Mouse (Mus musculus): ENCODE results near the gene Gm10031.
"Not testable (repeated sequence)": the region's sequence is repeated elsewhere in the genome, so short reads cannot be mapped to it uniquely, and the experiment has no call there.

Gm10031 gene

DNA sequence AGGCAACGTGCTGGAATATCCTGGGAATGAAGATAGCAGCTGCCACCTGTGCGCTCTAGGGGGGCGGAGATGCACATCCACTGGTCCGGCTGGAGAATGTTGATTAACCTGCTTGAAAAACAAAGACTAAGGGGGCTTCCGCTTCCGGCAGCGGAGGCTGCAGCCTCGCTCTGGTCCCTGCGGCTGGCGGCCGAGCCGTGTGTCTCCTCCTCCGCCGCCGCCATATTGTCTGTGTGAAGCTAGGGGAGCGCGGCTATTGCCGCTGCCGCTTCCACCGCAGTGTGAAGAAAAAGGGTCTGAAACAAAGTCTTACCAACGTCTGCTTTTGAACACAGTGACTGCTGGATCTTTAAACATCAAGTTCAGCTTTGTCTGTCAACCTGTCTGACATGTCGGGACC is at the start of gene Gm10031:
Gene Gm10031, plus strand, starts transcription at position 171 of the 400 bp plus-strand sequence.
- not testable (repeated sequence) for DNase-seq (ENCODE audit: low spot score in 2 of 2)

DNA sequence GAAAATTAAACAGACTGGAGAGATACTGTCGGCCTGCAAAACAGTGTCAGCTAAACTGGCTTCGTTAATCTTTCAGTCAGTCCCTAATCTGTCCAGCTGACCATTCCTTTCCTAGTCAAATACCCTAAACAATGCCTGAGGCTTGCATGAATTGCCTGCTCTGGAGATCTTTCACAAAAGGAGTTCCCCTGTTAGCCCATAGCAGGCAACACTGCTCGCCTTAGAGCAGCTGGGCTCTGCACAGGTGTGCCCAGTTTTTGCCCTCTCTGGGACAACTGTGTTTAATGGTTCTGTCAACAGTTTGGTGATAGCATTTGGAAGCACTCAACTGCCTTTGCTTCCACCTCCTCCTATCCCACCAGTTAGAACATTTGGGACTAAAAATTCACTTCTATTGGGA is 49.0 kb upstream of the Gm10031 start:
- DNase-seq (ENCODE audit: low spot score in 2 of 2), result no peak

DNA sequence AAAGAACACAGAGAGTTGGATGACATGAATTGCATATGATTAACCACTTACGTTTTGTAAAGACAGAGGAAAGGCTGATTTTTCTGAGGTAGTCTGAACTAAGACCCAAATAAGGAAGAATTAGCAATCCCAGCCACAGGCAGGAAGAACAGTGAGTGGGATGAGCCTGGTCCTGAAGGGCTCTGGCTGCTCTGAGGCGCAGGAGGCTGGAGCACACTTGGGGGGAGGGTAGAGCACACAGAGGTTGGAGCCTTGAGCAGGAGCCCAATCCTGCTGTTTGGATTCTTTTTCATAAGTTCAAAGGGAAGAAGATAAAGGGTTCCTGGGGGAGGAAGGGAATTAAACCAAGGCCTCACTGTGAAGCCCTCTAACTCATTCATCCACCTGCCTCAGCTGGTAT is 47.8 kb upstream of the Gm10031 start:
- DNase-seq (ENCODE audit: low spot score in 2 of 2), result no peak

DNA sequence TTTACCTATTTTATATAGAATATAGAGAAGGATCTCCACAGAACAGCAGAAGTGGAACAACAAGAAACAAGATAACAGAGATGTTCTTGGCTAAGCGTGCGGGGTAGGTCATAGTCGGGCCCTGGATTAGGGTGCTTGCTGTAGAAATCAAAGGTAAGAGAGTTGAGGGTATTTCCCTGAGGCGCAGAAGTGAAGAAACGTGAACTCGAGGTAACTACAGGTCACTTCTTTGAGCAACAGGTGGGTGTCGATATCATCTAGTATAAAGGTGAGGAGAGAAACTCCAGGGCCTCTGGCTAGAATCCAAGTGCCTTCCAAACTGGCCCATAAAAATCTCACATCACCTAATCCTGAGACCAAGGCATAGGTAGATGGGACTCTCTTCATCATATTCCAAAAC is 47.3 kb upstream of the Gm10031 start:
- DNase-seq (ENCODE audit: low spot score in 2 of 2), result no peak

DNA sequence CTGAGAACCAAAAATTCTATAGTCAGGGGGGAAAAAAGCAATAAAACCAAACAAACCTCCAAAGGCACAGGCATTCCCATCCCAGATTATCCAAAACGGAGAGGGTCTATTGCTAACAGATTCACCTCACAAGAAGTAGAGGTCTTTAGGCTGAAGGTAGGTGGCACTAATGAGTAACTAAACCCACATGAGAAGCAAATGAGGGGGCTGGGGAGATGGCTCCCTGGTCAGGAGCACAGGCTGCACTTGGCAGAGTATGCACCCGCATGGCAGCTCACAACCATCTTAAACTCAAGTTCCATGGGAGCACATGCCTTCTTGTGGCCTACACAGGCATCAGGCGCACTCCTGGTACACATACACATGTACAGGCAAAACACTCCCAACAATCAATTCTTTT is 42.0 kb upstream of the Gm10031 start:
- DNase-seq (ENCODE audit: low spot score in 2 of 2), result no peak

DNA sequence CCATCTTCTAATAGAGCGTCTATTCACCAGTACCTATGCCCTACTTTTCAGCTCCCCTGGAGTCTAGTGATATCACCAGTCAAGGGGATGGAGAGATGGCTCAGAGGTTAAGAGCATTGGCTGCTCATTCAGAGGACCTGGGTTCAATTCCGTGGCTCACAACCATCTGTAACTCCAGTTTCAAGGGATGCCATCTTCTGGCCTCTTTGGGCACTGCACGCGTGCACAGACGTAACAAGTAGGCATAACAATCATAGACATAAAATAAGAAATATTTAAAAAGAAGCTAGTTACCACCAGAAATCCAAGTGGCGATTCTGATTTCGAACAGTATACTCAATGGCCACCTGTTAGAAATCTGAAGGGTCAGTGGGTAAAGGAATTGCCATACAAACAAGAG is 36.3 kb upstream of the Gm10031 start:
- DNase-seq (ENCODE audit: low spot score in 2 of 2), result no peak

DNA sequence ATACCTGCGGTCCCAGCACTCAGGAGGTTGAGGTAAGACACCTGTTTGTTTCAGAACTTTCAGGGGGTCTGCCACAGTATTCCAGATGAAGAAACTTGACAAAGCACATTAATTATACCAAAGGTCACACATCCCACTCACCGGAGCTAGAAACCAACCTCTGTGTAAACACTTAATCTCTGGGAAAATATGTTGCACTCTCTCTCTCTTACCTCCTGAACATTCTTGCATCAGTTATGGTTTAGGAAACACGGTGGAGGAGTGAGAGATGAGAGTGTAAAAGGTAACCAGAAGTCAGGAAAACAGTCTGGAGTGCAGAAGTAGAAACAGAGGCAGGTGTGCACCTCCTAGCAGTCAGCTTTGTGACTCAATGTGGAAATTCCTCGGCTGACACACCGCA is 35.8 kb upstream of the Gm10031 start:
- DNase-seq (ENCODE audit: low spot score in 2 of 2), result no peak

DNA sequence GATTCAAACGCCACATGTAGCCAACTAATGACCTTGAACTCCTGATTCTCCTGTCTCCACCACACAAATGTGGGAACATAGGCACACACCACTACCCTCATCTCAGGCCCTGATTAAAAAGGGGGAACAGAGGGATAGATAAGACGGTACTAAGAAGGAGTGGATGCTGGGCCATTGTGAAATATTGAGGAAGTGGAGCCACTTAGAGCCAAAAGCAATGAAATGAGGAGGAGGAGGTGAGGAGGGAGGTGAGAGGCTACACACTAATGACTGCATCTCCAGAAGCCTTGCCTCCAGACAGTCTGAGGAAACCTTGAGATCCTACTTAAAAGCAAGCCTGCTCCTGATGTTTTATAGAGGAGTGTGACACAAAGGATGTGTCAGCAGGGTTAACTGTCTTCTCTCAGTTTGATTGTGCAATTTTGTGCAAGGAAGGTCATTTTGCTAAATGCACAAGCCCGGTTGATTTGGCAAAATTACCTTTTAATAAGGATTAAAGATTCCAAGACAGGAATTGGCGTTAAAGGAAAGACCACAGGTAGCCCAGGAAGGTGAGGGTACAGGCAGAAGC is 32.5 kb upstream of the Gm10031 start:
- no peak for DNase-seq (ENCODE audit: low spot score in 2 of 2)

DNA sequence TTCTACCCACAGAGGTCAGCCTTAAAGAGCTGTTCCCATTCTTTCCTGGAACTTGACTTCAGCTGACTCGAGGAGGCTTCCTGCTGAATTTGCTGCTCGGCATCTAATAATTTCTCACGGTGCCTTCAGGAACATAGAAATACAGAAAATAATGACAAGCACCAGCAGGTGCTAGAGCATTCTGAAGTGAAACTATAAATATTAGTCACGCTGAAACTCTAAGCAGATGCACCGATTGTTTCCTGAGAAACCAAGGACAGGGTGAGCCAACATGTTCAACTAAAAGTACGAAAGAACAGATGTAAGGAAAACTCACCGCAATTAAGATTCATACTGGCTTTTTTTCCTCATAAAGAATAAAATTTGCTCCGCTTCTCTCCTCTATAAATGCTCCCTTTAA is 28.8 kb upstream of the Gm10031 start:
- DNase-seq (ENCODE audit: low spot score in 2 of 2), result no peak

DNA sequence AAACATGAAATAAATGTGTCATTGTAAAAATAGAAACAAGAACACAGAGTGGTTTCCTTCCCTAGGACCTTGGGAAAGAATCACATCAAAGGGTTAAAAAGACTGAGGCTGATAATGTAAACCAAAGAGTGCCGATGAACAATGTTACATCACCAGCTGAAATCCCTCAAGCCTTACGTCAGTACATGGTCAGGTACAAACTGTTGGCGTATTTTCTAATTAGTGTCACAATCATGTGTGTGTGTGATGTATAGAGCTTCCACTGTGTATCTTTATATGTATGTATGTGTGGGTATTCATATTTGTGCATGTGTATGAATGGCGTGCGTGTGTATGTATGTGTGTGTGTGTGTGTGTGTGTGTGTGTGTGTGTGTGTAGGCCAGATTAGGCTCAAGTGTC is 26.9 kb upstream of the Gm10031 start:
- DNase-seq (ENCODE audit: low spot score in 2 of 2), result no peak

DNA sequence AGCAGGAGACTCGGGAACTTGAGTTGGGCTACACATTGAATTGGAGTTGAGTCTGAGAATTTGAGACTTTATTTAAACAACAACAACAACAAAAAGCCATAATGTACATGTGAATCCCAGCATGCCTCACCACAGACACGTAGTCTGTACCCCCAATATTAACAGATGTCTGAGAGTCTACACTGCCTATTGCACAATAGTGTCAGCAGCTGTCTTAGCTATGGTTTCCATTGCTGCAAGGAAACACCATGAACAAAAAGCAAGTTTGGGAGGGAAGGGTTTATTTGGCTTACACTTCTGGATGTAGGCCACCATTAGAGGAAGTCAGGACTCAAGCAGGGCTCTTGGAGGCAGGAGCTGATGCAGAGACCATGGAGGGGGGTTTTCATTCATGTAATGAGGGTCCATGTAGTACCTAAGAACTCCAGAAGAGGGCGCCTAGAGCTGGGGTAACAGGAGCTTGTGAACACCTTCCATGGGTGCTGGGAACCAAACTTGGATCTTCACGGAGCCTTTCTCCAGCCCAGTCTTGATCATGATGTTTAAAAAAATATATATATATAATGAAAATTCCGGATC is 18.8 kb upstream of the Gm10031 start:
- DNase-seq (ENCODE audit: low spot score in 2 of 2), result no peak

DNA sequence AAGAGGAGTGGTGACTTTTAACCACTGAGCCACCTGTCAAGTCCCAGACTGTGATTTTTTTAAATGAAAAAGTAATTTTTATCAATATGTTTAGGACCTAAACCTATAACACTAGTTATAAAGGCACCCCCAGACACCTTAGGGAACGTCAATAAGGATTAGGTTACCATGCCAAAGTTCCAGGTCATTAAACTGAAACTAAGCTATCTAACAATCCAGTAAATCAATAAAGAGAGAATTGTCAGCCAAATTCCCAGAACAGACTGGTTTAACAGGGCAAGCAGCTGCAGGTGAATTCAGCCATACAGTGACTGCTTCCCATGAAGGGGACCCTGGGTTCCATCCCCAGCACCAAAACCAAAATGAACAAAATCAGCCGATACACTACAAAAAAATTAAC is 17.9 kb upstream of the Gm10031 start:
- no peak for DNase-seq (ENCODE audit: low spot score in 2 of 2)

DNA sequence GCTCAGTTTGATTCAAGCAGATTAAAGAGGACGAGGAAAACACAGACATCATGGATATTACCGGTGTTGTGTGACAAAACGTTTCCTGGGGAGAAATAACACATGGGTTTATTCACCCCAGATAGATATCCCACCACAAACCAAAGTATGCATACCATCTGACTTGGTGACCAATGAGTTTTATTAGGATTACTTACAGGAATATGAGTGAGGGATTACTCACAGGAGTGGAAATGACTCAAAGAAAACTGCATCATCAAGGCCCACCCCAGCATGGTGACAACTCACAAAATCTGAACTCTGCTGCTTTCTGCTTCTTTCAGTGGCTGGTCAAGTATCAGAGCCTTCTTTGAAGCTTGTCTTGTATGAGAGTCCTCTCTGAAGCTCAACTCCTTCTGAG is 16.1 kb upstream of the Gm10031 start:
- DNase-seq (ENCODE audit: low spot score in 2 of 2), result no peak

DNA sequence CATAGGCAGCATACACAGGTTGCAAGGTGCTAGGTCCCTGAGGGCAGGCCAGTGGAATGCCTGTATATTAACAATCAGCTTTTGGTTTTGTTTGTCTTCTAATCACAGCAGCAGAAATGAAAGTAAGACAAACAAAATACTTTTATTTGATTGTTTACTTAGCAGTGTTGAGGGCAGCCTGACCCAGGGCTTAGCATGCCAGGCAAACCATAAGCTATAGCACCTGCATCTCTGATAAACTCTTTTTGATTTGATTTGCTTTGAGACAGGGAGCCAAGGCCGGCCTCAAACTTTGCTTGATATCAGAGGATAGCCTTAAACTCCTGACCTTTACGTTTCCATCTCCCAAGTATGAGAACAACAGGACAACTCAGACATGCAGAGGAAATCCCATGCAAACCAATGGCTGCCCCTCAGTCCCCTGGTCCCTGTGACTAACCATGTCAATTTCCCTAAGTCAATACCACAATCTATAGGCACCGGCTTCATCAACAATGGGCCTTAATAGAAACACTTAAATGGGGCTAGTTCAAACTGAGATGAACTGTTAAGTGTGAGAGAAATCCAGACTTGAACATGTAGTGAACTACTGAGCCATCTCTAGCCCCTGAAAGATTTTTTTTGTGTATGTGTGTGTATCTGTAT is 3.6 kb upstream of the Gm10031 start:
- DNase-seq (ENCODE audit: low spot score in 2 of 2), result no peak

DNA sequence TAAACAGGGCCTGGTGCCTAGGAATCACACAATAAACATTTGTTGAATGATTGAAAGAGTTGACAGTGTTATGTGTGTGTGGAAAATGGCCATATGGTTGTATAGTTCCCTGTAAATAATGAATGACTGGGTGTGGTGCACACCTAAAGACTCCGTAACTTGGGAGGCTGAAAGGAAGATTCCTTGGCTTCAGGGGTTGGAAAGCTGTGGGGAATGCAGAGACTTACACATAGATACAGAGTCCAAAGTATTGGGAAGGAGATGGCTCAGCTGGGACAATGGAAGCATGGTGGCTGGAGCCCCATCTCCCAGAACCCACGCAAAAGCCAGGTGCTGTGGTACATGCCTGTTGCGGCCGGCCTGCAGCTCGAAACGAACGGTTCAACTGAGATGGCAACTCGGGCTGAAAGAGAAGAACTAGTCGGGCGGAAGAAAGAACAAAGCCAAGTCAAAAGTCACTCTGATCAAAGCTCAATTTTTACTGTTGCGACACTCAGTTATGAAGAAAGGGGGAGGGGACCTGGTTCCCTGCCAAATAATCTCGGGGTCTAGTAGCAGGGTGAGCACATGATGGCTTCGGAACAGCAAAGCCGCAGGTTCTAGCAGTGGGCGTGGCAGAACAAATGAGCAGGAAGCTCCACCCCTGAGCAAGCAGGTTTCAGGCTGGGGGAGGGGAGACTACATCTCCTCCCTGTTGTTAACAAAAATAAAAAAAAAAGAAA is 1.9 kb upstream of the Gm10031 start:
- no peak for DNase-seq (ENCODE audit: low spot score in 2 of 2)

DNA sequence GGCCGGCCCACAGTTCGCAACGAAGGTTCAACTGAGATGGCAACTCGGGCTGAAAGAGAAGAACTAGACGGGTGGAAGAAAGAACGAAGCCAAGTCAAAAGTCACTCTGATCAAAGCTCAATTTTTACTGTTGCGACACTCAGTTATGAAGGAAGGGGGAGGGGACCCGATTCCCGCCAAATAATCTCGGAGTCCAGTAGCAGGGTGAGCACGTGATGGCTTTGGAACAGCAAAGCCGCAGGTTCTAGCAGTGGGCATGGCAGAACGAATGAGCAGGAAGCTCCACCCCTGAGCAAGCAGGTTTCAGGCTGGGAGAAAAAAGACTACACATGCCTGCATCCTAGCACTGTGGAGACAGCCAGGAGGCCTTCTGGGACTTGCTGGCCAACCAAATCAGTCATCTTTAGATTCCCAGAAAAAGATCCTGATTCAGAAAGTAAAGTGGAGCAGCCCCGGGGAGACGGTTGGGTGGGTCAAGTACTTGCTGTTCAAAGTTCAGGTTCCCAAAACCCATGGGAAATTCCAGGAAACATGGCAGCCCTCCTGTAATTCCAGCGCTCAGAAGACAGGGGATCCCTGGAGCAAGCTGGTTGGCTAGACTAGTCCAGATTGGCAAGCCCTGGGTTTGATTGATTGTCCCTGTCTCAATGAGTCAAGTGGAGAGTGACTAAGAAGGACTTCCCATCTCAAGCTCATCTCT is 8.8 kb downstream of the Gm10031 start:
- not testable (repeated sequence) for DNase-seq (ENCODE audit: low spot score in 2 of 2)

DNA sequence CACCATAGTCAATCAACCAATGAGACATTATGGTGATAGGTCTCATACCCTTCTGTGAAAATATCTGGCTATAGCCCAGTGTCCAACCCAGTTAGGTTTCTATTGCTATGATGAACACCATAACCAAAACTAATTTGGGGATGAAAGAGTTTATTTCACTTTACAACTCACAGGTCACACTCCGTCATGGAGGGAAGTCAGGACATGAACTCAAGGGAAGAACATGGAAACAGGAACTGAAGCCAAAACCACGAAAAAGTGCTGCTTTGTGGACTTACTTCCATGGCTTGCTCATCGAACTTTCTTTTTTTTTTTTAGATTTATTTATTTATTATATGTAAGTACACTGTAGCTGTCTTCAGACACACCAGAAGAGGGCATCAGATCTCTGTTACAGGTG is 9.7 kb downstream of the Gm10031 start:
- no peak for DNase-seq (ENCODE audit: low spot score in 2 of 2)

DNA sequence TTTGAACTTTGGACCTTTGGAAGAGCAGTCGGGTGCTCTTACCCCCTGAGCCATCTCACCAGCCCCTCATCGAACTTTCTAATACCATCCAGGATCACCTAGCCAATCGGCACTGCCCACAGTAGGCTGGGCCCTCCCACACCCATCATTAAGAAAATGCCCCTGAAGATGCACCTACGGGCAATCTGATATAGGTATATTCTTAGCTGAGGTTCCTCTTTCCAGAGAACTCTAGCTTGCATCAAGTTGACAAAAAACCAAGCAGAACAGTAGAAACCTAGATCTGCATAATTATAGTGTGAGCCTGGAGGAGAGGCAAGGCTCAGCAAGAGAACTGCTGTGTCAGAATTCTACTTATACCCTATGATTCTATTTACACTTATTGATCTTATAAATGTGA is 10.1 kb downstream of the Gm10031 start:
- DNase-seq (ENCODE audit: low spot score in 2 of 2), result no peak

DNA sequence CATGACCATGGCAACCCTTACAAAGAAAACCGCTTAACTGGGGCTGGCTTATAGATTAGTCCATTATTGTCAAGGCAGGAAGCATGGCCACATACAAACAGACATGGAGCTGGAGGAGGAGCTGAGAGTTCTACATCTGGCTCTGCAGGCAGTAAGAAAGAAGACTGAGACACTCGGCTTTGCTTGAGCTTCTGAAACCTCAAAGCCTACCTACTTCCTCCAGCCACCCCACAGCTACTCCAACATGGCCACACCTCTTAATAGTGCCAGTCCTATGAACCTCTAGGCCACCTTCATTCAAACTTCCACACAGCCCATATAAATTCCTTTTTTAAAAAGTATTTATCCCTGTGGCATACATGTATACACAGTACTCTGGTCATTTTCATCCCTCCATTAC is 13.2 kb downstream of the Gm10031 start:
- no peak for DNase-seq (ENCODE audit: low spot score in 2 of 2)

DNA sequence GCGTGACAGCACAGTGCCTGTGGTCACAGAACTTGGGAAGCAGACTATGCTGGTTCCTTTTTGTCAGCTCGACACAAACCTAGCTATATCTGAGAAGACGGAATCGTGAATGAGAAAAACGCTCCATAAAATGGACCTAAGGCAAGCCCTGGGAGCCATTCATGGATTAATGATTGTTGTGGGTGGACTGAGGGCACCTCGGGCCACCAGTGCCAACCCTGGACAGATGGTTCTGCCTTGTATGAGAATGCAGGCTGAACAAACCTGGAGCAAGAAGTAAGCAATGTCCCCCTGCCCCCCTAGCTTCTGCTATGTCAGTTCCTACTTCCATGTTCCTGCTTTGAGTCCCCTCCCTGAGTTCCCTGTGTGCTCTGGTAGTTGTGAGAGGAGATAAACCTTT is 13.9 kb downstream of the Gm10031 start:
- DNase-seq (ENCODE audit: low spot score in 2 of 2), result no peak

DNA sequence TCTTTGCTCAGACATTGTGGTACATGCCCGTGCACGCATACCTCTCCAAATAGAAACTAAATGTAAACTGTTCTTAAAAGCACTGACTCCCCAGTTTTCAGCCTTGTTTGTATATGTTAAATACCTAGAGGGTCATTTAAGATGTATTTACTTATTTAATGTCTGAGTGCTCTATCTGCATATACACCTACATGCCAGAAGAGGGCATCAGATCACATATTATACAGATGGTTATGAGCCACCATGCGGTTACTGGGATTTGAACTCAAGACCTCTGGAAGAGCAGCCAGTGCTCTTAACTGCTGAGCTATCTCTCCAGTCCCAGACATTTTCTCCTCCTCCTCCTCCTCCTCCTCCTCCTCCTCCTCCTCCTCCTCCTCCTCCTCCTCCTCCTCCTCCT is 14.6 kb downstream of the Gm10031 start:
- DNase-seq (ENCODE audit: low spot score in 2 of 2), result no peak

DNA sequence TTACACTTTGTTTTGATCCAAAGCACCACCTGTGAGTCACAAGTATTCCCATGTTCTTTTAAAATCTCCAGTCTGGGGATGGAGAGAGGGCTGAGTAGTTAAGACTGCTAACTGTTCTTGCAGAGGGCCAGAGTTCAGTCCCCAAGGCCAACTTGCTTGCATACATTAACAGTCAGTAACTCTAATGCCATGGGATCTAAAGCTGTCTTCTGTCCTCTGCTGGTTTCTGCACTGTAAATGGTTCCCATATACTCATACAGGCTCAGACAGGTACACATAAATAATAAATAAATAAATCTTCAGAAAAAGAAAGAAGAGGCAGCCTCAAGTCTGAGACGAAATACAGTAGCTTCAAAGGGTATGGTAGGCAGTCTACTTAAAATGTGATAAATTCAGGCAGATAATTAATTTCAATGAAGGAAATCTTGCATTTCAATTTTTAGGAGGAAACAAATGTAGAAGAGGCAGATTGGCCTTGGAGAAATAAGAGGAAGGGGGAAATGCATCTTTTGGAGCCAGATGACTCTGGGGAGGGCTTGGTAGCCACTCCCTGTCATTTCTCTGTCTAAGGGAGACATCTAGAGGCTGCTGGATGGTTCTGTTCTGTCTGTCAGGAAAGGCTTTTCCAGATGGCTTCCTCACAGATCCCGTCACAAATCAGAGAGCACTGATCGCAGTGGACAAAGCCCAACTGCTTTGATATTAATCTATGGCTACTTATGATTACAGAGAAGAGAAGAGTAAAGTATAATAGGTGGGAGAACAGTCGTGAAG is 16.2 kb downstream of the Gm10031 start:
- peak in 1 of 2 experiments; percentile 34 for DNase-seq (ENCODE audit: low spot score in 2 of 2)

All from frontal cortex, postnatal 36 days (tissue).